Mouse (Mus musculus) forebrain, embryonic 12.5 days (tissue): ENCODE measurements around the gene Ptprn2. TPM values are rescaled to one million over a fixed set of nuclear protein-coding genes. Genes with fewer than 3 reads are reported as not detected.

Experiments used
- ATAC-seq: fragments of 200-750 bp; cut with Nextera tagmentation; 2 replicates; pipeline ENCODE4 v1.8.0; 2017; ENCODE audit warnings: moderate TSS enrichment; ENCODE audit not compliant: low FRiP score
- H3K27ac ChIP-seq: fragments of 300-500 bp; sonication (generic); 2 replicates; pipeline ENCODE4 v1.5.1; 2016; ENCODE audit warnings: mild to moderate bottlenecking
- H3K27me3 ChIP-seq: fragments of 300-500 bp; sonication (generic); 2 replicates; pipeline ENCODE4 v1.6.1; 2016; ENCODE audit warnings: mild to moderate bottlenecking
- H3K36me3 ChIP-seq: fragments of 300-500 bp; sonication (generic); replicated peaks from 2 replicates; pipeline ENCODE4 v1.6.1; 2016; ENCODE audit warnings: mild to moderate bottlenecking
- H3K4me1 ChIP-seq: fragments of 300-500 bp; sonication (generic); 2 replicates; pipeline ENCODE4 v1.6.1; 2016
- H3K4me2 ChIP-seq: fragments of 300-500 bp; sonication (generic); 2 replicates; pipeline ENCODE4 v1.6.1; 2016; ENCODE audit warnings: mild to moderate bottlenecking, moderate library complexity
- H3K4me3 ChIP-seq: fragments of 300-500 bp; sonication (generic); replicated peaks from 2 replicates; pipeline ENCODE4 v1.5.1; 2016; ENCODE audit warnings: mild to moderate bottlenecking
- H3K9ac ChIP-seq: fragments of 300-500 bp; sonication (generic); 2 replicates; pipeline ENCODE4 v1.6.1; 2016; ENCODE audit warnings: mild to moderate bottlenecking
- H3K9me3 ChIP-seq: fragments of 300-500 bp; sonication (generic); 2 replicates; pipeline ENCODE4 v1.6.1; 2016
- WGBS: fragments of 180-500 bp; shearing (Covaris S2); methylation state at CpG from one replicate; pipeline ENCODE4 v1.1.7; 2016; 5-methylcytosine and 5-hydroxymethylcytosine counted together
- polyA plus RNA-seq: library from polyadenylated mRNA; unstranded; fragments of >200 nt; fragmentation: Nextera tagmentation; extraction: Ambion mirVana; gene quantifications from 2 replicates; pipeline ENCODE4 v1.2.1, GENCODE M21; 2016

Gene Ptprn2
- polyA plus RNA-seq, 1 experiment from 2014 or later = 8.8 TPM

DNA sequence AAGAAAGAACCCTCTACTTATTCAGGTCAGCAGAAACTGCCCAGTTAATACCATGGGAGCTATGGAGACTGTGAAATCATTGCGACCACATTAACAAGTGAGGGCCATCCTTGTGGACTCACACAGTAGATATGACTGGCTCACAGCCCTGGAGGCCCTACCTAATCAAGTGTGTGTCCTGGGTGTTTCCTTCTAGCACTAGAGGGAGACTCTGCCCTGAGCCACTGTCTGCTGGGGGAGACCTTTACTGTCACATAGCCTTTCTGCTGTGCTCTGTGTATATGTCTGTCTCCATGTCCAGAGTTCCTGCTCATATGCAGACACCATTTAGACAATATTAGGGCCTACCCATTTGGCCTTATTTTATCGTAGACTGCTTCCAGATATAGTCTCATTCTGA, 555.9 kb downstream of the Ptprn2 start:
- Histone ChIP-seq H3K4me1 (peaks cover 13% of the 10 kb centered on the region), H3K9ac (no peak overlapping the region), H3K4me3 (no peak overlapping the region), H3K4me2 (no peak overlapping the region), H3K36me3 (no peaks in the 10 kb centered on the region), H3K9me3 (peaks cover 5% of the 10 kb centered on the region; the same call in 1 of the 2 replicates), H3K27ac (no peak overlapping the region), H3K27me3 (peaks cover 20% of the 10 kb centered on the region)
- ATAC-seq = no peak
- WGBS = 95% methylated on average over 2 of the region's 2 CpGs

DNA sequence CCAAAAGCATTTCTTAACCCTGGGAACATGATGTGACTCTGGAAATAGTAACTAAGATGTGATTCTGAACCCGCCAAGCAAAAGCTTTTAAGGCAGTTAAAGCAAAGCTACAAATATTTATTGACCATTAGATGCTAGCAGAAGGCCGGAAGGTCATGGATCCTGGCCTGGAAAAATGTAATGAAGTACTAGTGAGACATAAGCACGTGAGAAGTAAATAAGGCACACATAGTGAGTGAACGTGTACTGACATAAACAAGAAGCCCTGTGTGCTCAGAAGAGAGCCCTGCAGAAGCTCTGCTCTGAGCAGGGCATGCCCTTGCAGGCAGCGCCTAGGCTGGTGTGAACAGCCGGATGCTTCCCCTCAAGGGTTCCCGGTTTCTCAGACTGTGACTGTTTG, 557.2 kb downstream of the Ptprn2 start:
- WGBS = 86% methylated on average over 7 of the region's 7 CpGs
- Histone ChIP-seq H3K27ac (no peak overlapping the region), H3K4me3 (no peak overlapping the region), H3K27me3 (peaks cover 20% of the 10 kb centered on the region), H3K36me3 (no peaks in the 10 kb centered on the region), H3K9ac (no peak overlapping the region), H3K4me2 (no peak overlapping the region), H3K4me1 (peaks cover 20% of the 10 kb centered on the region), H3K9me3 (peaks cover 5% of the 10 kb centered on the region; the same call in 1 of the 2 replicates)
- no peak for ATAC-seq

DNA sequence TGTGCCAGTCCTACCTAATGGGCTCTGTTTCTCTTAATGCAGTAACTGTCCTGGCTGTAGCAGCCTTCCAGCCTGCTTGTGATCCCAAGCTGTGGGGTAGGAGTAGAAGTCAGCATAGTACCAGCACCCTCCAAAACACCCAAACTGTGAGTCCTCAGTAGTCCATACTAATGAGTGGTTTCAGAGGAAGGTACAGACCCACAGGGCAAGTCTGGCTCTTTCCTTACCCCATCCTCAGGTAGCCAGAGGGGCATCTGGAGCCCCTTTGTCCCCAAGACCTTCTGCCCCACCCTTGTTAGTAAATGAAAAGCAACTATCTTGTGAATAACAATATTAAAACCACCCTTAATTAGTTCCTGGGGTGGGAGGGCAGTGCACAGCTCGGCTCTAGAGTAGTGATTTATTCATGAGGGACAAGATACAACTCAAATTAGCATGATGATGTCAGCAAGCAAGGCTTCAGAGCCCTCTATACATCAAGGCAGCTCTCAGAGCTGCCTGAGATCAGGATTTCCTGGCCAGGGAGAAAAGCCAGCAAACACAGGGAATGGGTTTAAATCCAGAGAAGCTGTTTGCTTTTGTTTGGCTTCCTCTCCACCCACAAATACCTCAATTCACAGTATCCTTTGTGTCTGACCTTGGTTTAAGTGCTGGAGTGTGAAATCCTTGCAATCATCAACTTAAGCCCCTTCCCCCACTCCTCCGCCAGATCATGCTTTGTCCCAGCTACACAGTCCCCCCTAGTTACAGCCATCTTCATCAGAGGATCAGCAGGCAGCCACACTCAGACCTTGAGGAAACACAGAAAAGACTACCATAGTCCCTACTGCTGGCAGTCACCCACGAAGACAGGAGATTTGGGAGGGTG, 562.1 kb downstream of the Ptprn2 start:
- peak; percentile 83 for ATAC-seq
- H3K4me2 ChIP-seq = no peak overlapping the region
- H3K9ac ChIP-seq = no peak overlapping the region

GRCm38 (mm10) chr12:117049829-117050228, 564.3 kb downstream of the Ptprn2 start:
- no peaks in the 10 kb centered on the region for H3K36me3 ChIP-seq
- H3K4me2 ChIP-seq = no peak overlapping the region
- H3K9ac ChIP-seq = no peak overlapping the region
- H3K4me1 ChIP-seq = peaks cover 56% of the 10 kb centered on the region
- no peak for ATAC-seq
- H3K9me3 ChIP-seq = no peaks in the 10 kb centered on the region
- H3K4me3 ChIP-seq = no peak overlapping the region
- 45% methylated on average over 10 of the region's 10 CpGs for WGBS
- H3K27ac ChIP-seq = no peak overlapping the region
- peaks cover 46% of the 10 kb centered on the region for H3K27me3 ChIP-seq

More for the DNA sequence above, 562.1 kb downstream of the Ptprn2 start:
- no peak overlapping the region for H3K4me3 ChIP-seq
- WGBS = 6% methylated on average over 3 of the region's 3 CpGs
- peaks cover 44% of the 10 kb centered on the region for H3K27me3 ChIP-seq
- H3K4me1 ChIP-seq = peaks cover 34% of the 10 kb centered on the region
- peak overlapping the region; percentile 87 for H3K27ac ChIP-seq
- no peaks in the 10 kb centered on the region for H3K9me3 ChIP-seq
- no peaks in the 10 kb centered on the region for H3K36me3 ChIP-seq

- no peak; the same call in 1 of the 2 replicates for ATAC-seq
- Histone ChIP-seq H3K27me3 (peaks cover 71% of the 10 kb centered on the region), H3K27ac (peak overlapping the region; percentile 92), H3K36me3 (no peaks in the 10 kb centered on the region), H3K4me3 (no peak overlapping the region), H3K9ac (peak overlapping the region; percentile 27; the same call in 1 of the 2 replicates), H3K9me3 (no peaks in the 10 kb centered on the region), H3K4me2 (peak overlapping the region; percentile 46), H3K4me1 (peaks cover 55% of the 10 kb centered on the region)
- 30% methylated on average over 9 of the region's 9 CpGs for WGBS
Measured at GRCm38 (mm10) chr12:117053223-117053850, 567.8 kb downstream of the Ptprn2 start.

DNA sequence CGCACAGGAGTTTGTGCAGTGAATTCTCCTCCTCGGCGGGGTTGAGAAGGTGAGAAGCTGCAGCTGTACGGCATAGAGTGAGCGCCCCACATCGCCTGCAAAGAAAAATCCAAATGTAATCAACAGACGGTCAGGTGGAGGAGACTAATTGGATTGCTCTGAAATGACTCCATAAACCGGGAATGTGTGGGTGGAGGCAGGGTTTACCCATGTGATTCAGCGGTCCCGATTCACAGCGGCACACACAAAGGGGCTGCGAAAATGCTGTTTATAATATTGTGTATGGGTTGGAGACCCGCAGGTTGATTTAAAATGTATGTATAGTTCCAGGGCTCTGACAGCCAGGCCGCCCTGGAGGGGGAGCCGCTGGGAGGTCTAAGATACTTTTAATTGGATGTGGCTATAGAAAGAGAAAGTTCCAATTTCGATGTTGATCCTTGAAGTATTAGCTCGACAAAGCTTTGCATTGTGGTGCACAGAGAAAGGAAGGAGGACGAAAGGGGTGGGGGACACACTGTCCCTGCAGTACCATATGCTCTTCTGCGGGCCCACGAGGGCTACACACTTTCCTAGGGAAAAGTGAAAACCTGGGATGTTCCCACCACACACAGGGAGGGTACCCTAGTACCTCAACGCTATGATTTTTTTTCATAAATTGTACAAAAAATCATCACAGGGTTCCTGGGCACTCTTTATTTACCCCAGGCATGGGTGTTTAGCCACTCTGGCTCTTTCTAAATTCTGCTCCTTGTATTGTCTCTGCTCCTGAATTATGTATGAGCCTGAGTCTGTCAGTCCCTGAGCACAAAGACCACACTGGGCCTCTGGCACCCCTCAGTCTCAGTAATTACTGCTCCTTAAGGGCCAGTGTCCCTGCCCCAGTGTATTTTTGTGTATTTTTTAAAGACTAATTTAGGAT, 568.6 kb downstream of the Ptprn2 start:
- peaks cover 76% of the 10 kb centered on the region for H3K27me3 ChIP-seq
- peak overlapping the region; percentile 27; the same call in 1 of the 2 replicates for H3K9ac ChIP-seq
- peak overlapping the region; percentile 92 for H3K27ac ChIP-seq
- 4% methylated on average over 21 of the region's 21 CpGs for WGBS
- peak overlapping the region; percentile 46 for H3K4me2 ChIP-seq
- H3K4me3 ChIP-seq = 0 out of 2 replicates have a peak overlapping the region, but pooled peaks have one; percentile 2
- no peaks in the 10 kb centered on the region for H3K36me3 ChIP-seq
- no peaks in the 10 kb centered on the region for H3K9me3 ChIP-seq
- ATAC-seq = peak; percentile 87
- H3K4me1 ChIP-seq = peaks cover 61% of the 10 kb centered on the region

- Histone ChIP-seq H3K27me3 (peaks cover 80% of the 10 kb centered on the region), H3K9ac (no peak overlapping the region; the same call in 1 of the 2 replicates), H3K4me1 (peaks cover 53% of the 10 kb centered on the region), H3K4me3 (no peak overlapping the region), H3K9me3 (no peaks in the 10 kb centered on the region), H3K4me2 (peak overlapping the region; percentile 46; the same call in 1 of the 2 replicates), H3K27ac (peak overlapping the region; percentile 92), H3K36me3 (no peaks in the 10 kb centered on the region)
- peak; percentile 37 for ATAC-seq
- WGBS = 40% methylated on average over 10 of the region's 10 CpGs
Measured at GRCm38 (mm10) chr12:117054925-117055570, 569.5 kb downstream of the Ptprn2 start.

DNA sequence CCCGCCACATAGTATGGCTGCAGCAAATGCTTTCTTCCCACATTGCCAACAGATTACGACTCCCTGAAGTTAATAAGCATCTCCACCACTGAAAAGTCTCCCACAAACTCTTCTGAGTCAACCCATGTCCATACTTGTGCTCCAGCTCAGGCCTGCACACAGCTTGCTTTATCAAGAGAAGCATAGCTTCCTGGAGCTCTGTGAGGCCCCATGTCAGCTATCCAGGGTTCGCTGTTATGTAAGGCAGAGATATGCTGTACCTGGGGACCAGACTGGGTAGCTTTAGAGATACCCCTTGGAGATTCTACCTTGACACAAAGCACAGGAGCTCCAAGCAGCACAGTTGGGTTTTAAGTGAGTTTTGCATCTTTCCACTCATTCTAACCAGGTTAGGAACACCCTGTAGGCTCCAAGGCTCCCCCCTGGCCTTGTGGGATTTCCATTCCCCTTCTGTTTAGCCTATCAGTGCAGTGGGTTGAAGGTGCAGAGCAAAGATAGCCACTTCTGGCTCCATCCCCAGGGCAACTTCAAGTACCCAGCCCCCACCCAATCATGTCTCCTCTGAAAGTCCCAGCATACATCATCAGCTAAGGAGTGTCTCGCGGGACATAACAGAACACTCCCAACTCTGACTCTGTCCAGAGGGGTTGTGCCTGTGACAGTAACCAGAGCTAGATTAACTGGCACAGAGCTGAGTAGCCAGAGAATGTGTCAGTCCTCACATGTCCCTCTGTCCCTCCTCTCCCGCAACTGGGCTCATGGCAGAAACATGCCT, 572.9 kb downstream of the Ptprn2 start:
- Histone ChIP-seq H3K4me1 (peaks cover 35% of the 10 kb centered on the region), H3K27ac (no peak overlapping the region), H3K9me3 (no peaks in the 10 kb centered on the region), H3K27me3 (peaks cover 80% of the 10 kb centered on the region), H3K9ac (no peak overlapping the region), H3K4me2 (no peak overlapping the region), H3K4me3 (no peak overlapping the region), H3K36me3 (no peaks in the 10 kb centered on the region)
- WGBS = 87% methylated on average over 6 of the region's 6 CpGs
- ATAC-seq = no peak

- no peak for ATAC-seq
- no peak overlapping the region for H3K27ac ChIP-seq
- H3K9ac ChIP-seq = no peak overlapping the region
- peaks cover 80% of the 10 kb centered on the region for H3K27me3 ChIP-seq
- H3K4me3 ChIP-seq = no peak overlapping the region
- H3K4me1 ChIP-seq = peaks cover 29% of the 10 kb centered on the region
- no peaks in the 10 kb centered on the region for H3K9me3 ChIP-seq
- H3K36me3 ChIP-seq = no peaks in the 10 kb centered on the region
- 89% methylated on average over 7 of the region's 7 CpGs for WGBS
- no peak overlapping the region for H3K4me2 ChIP-seq
Measured at GRCm38 (mm10) chr12:117058975-117059374, 573.5 kb downstream of the Ptprn2 start.

GRCm38 (mm10) chr12:117077664-117078063, 592.1 kb downstream of the Ptprn2 start:
- Histone ChIP-seq H3K27ac (no peak overlapping the region), H3K27me3 (peaks cover 5% of the 10 kb centered on the region), H3K4me1 (0 out of 2 replicates have a peak, but pooled peaks cover 4% of the 10 kb centered on the region), H3K4me2 (no peak overlapping the region), H3K9me3 (no peaks in the 10 kb centered on the region), H3K9ac (no peak overlapping the region), H3K36me3 (no peaks in the 10 kb centered on the region), H3K4me3 (no peak overlapping the region)
- WGBS = 87% methylated on average over 7 of the region's 7 CpGs
- ATAC-seq = no peak

DNA sequence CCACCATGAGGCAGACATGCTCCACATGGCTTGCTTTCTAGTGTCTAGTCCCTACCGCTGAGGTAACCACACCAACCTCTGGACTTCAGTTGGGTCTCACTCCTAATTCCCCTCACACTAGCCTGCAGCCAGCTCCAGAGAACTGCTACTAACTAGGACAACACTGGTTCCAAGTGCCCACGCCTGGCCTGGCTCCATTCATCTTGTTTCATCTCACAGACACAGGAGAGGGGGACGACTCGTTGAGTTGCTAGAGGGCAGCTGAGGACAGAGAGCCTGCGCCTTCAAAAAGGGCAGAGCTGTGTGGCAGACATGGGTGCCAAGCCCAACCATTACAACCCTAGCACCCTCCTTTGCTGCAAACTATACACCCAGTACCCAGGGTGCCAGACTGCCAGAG, 593.4 kb downstream of the Ptprn2 start:
- WGBS = 86% methylated on average over 5 of the region's 5 CpGs
- Histone ChIP-seq H3K4me2 (no peak overlapping the region), H3K4me3 (no peak overlapping the region), H3K9ac (no peak overlapping the region), H3K4me1 (peaks cover 15% of the 10 kb centered on the region), H3K27ac (no peak overlapping the region), H3K9me3 (no peaks in the 10 kb centered on the region), H3K27me3 (peaks cover 5% of the 10 kb centered on the region), H3K36me3 (no peaks in the 10 kb centered on the region)
- no peak for ATAC-seq
